Mouse (Mus musculus): ENCODE measurements around the gene Zfp296. TPM values are rescaled to one million over a fixed set of nuclear protein-coding genes. Genes with fewer than 3 reads are reported as not detected.
A peak's percentile ranks its signal among the peaks of the same experiment; 100 is the strongest.
"Not testable (repeated sequence)": the region's sequence is repeated elsewhere in the genome, so short reads cannot be mapped to it uniquely, and the experiment has no call there.

The Zfp296 gene
- polyA plus RNA-seq, 1 experiment from 2014 or later = 0.47 TPM

- H3K4me2 ChIP-seq (ENCODE audit: low read depth, low read length, severe bottlenecking) = peak overlapping the region; percentile 58
- not testable (repeated sequence) for H3K9me3 ChIP-seq (ENCODE audit: control insufficient read depth, low read length); DNase-seq (ENCODE audit: low spot score); H3K27ac ChIP-seq (ENCODE audit: low read depth, low read length); H3K9ac ChIP-seq (ENCODE audit: low read length); H3K36me3 ChIP-seq (ENCODE audit: control insufficient read depth, insufficient read depth, low read length); ATAC-seq (replicated peaks; ENCODE audit: low FRiP score); H3K4me1 ChIP-seq (replicated peaks; ENCODE audit: control insufficient read depth, insufficient read depth, low read length); H3K27me3 ChIP-seq (ENCODE audit: control insufficient read depth, insufficient read depth, low read length)
- peak overlapping the region; percentile 69 for H3K4me3 ChIP-seq (ENCODE audit: low read depth, low read length)
- 61% methylated on average over 10 of the region's 10 CpGs for WGBS
These were observed 27.6 kb downstream of the Zfp296 start for GRCm38 (mm10) chr7:19604606-19605214.

GRCm38 (mm10) chr7:19607291-19607690 is 30.2 kb downstream of the Zfp296 start:
- H3K4me2 ChIP-seq (ENCODE audit: low read depth, low read length, severe bottlenecking) = no peak overlapping the region
- no peak overlapping the region for H3K4me3 ChIP-seq (ENCODE audit: low read depth, low read length)
- H3K27ac ChIP-seq (ENCODE audit: low read depth, low read length) = no peak overlapping the region
- no peaks in the 10 kb centered on the region for H3K36me3 ChIP-seq (ENCODE audit: control insufficient read depth, insufficient read depth, low read length)
- no peak for ATAC-seq (replicated peaks; ENCODE audit: low FRiP score)
- 85% methylated on average over 5 of the region's 5 CpGs for WGBS
- H3K4me1 ChIP-seq (replicated peaks; ENCODE audit: control insufficient read depth, insufficient read depth, low read length) = 0 out of 2 replicates have a peak, but pooled peaks cover 8% of the 10 kb centered on the region
- H3K27me3 ChIP-seq (ENCODE audit: control insufficient read depth, insufficient read depth, low read length) = no peaks in the 10 kb centered on the region
- H3K9me3 ChIP-seq (ENCODE audit: control insufficient read depth, low read length) = no peaks in the 10 kb centered on the region
- DNase-seq (ENCODE audit: low spot score) = no peak
- H3K9ac ChIP-seq (ENCODE audit: low read length) = no peak overlapping the region

- no peaks in the 10 kb centered on the region for H3K4me1 ChIP-seq (replicated peaks; ENCODE audit: control insufficient read depth, insufficient read depth, low read length)
- no peak for DNase-seq (ENCODE audit: low spot score)
- no peaks in the 10 kb centered on the region for H3K36me3 ChIP-seq (ENCODE audit: control insufficient read depth, insufficient read depth, low read length)
- H3K4me2 ChIP-seq (ENCODE audit: low read depth, low read length, severe bottlenecking) = no peak overlapping the region
- H3K27me3 ChIP-seq (ENCODE audit: control insufficient read depth, insufficient read depth, low read length) = no peaks in the 10 kb centered on the region
- ATAC-seq (replicated peaks; ENCODE audit: low FRiP score) = no peak
- no peak overlapping the region for H3K4me3 ChIP-seq (ENCODE audit: low read depth, low read length)
- H3K9me3 ChIP-seq (ENCODE audit: control insufficient read depth, low read length) = no peaks in the 10 kb centered on the region
- 88% methylated on average over 12 of the region's 12 CpGs for WGBS
- no peak overlapping the region for H3K27ac ChIP-seq (ENCODE audit: low read depth, low read length)
- H3K9ac ChIP-seq (ENCODE audit: low read length) = no peak overlapping the region
These were observed 32.7 kb downstream of the Zfp296 start for GRCm38 (mm10) chr7:19609641-19610332.

GRCm38 (mm10) chr7:19610969-19611368 is 33.9 kb downstream of the Zfp296 start:
- DNase-seq (ENCODE audit: low spot score) = no peak
- 74% methylated on average over 5 of the region's 5 CpGs for WGBS
- no peak for ATAC-seq (replicated peaks; ENCODE audit: low FRiP score)

GRCm38 (mm10) chr7:19615036-19615577 is 38.0 kb downstream of the Zfp296 start:
- WGBS = 92% methylated on average over 12 of the region's 12 CpGs
- Histone ChIP-seq H3K36me3 (ENCODE audit: control insufficient read depth, insufficient read depth, low read length) (no peaks in the 10 kb centered on the region), H3K4me3 (ENCODE audit: low read depth, low read length) (no peak overlapping the region), H3K27me3 (ENCODE audit: control insufficient read depth, insufficient read depth, low read length) (no peaks in the 10 kb centered on the region), H3K27ac (ENCODE audit: low read depth, low read length) (no peak overlapping the region), H3K9ac (ENCODE audit: low read length) (no peak overlapping the region), H3K4me1 (replicated peaks; ENCODE audit: control insufficient read depth, insufficient read depth, low read length) (peaks cover 5% of the 10 kb centered on the region; the same call in 1 of the 2 replicates), H3K4me2 (ENCODE audit: low read depth, low read length, severe bottlenecking) (no peak overlapping the region), H3K9me3 (ENCODE audit: control insufficient read depth, low read length) (no peaks in the 10 kb centered on the region)
- DNase-seq (ENCODE audit: low spot score) (no peak), ATAC-seq (replicated peaks; ENCODE audit: low FRiP score) (no peak)

More at GRCm38 (mm10) chr7:19610969-19611368, 33.9 kb downstream of the Zfp296 start:
- Histone ChIP-seq H3K4me3 (ENCODE audit: low read depth, low read length) (no peak overlapping the region), H3K27me3 (ENCODE audit: control insufficient read depth, insufficient read depth, low read length) (no peaks in the 10 kb centered on the region), H3K4me1 (replicated peaks; ENCODE audit: control insufficient read depth, insufficient read depth, low read length) (no peaks in the 10 kb centered on the region), H3K27ac (ENCODE audit: low read depth, low read length) (no peak overlapping the region), H3K9ac (ENCODE audit: low read length) (no peak overlapping the region), H3K4me2 (ENCODE audit: low read depth, low read length, severe bottlenecking) (no peak overlapping the region), H3K9me3 (ENCODE audit: control insufficient read depth, low read length) (no peaks in the 10 kb centered on the region), H3K36me3 (ENCODE audit: control insufficient read depth, insufficient read depth, low read length) (no peaks in the 10 kb centered on the region)

- H3K4me1 ChIP-seq (replicated peaks; ENCODE audit: control insufficient read depth, insufficient read depth, low read length) = peaks cover 5% of the 10 kb centered on the region; the same call in 1 of the 2 replicates
- WGBS = 7% methylated on average over 35 of the region's 35 CpGs
- peak overlapping the region; percentile 52 for H3K9ac ChIP-seq (ENCODE audit: low read length)
- peak overlapping the region; percentile 26 for H3K4me3 ChIP-seq (ENCODE audit: low read depth, low read length)
- no peaks in the 10 kb centered on the region for H3K27me3 ChIP-seq (ENCODE audit: control insufficient read depth, insufficient read depth, low read length)
- no peaks in the 10 kb centered on the region for H3K36me3 ChIP-seq (ENCODE audit: control insufficient read depth, insufficient read depth, low read length)
- DNase-seq (ENCODE audit: low spot score) (peak; percentile 83), ATAC-seq (replicated peaks; ENCODE audit: low FRiP score) (peak; percentile 85)
- H3K27ac ChIP-seq (ENCODE audit: low read depth, low read length) = no peak overlapping the region
- H3K9me3 ChIP-seq (ENCODE audit: control insufficient read depth, low read length) = no peaks in the 10 kb centered on the region
- peak overlapping the region; percentile 54 for H3K4me2 ChIP-seq (ENCODE audit: low read depth, low read length, severe bottlenecking)
These were observed 42.1 kb downstream of the Zfp296 start for GRCm38 (mm10) chr7:19619004-19619801.

- no peaks in the 10 kb centered on the region for H3K9me3 ChIP-seq (ENCODE audit: control insufficient read depth, low read length)
- ATAC-seq (replicated peaks; ENCODE audit: low FRiP score) (no peak), DNase-seq (ENCODE audit: low spot score) (no peak)
- no peaks in the 10 kb centered on the region for H3K36me3 ChIP-seq (ENCODE audit: control insufficient read depth, insufficient read depth, low read length)
- 90% methylated on average over 7 of the region's 7 CpGs for WGBS
- peaks cover 5% of the 10 kb centered on the region; the same call in 1 of the 2 replicates for H3K4me1 ChIP-seq (replicated peaks; ENCODE audit: control insufficient read depth, insufficient read depth, low read length)
- no peak overlapping the region for H3K9ac ChIP-seq (ENCODE audit: low read length)
- H3K27ac ChIP-seq (ENCODE audit: low read depth, low read length) = no peak overlapping the region
- H3K4me2 ChIP-seq (ENCODE audit: low read depth, low read length, severe bottlenecking) = no peak overlapping the region
- no peak overlapping the region for H3K4me3 ChIP-seq (ENCODE audit: low read depth, low read length)
- no peaks in the 10 kb centered on the region for H3K27me3 ChIP-seq (ENCODE audit: control insufficient read depth, insufficient read depth, low read length)
These were observed 43.7 kb downstream of the Zfp296 start for GRCm38 (mm10) chr7:19620811-19621210.

GRCm38 (mm10) chr7:19622241-19622640 is 45.2 kb downstream of the Zfp296 start:
- 48% methylated on average over 6 of the region's 6 CpGs for WGBS
- DNase-seq (ENCODE audit: low spot score) = no peak
- ATAC-seq (replicated peaks; ENCODE audit: low FRiP score) = no peak

More at GRCm38 (mm10) chr7:19622241-19622640, 45.2 kb downstream of the Zfp296 start:
- Histone ChIP-seq H3K4me2 (ENCODE audit: low read depth, low read length, severe bottlenecking) (no peak overlapping the region), H3K27ac (ENCODE audit: low read depth, low read length) (no peak overlapping the region), H3K9me3 (ENCODE audit: control insufficient read depth, low read length) (no peaks in the 10 kb centered on the region), H3K27me3 (ENCODE audit: control insufficient read depth, insufficient read depth, low read length) (no peaks in the 10 kb centered on the region), H3K36me3 (ENCODE audit: control insufficient read depth, insufficient read depth, low read length) (no peaks in the 10 kb centered on the region), H3K9ac (ENCODE audit: low read length) (no peak overlapping the region), H3K4me3 (ENCODE audit: low read depth, low read length) (no peak overlapping the region), H3K4me1 (replicated peaks; ENCODE audit: control insufficient read depth, insufficient read depth, low read length) (peaks cover 5% of the 10 kb centered on the region; the same call in 1 of the 2 replicates)
